In genomic region chr5:34573268-34574221, GRCm38 (mm10) we compare ENCODE assay signal across 8 mouse cellular contexts. TPM values are rescaled to one million over a fixed set of nuclear protein-coding genes. Genes with fewer than 3 reads are reported as not detected.
DNase-seq lines count a peak whose midpoint lies in the region; ATAC-seq and TF ChIP-seq lines count a peak whose summit lies in the region.

Gene Add1 (plus strand): TSS chr5:34573664.

- peak within 1 kb of the TSS; percentile 97 for H3K27ac ChIP-seq in hindbrain, embryonic 13.5 days

- H3K4me1 ChIP-seq in hindbrain, embryonic 13.5 days (replicated peaks), result peaks cover 30% of the 10 kb centered on the region

- peak within 1 kb of the TSS; percentile 67 for H3K4me2 ChIP-seq in hindbrain, embryonic 13.5 days

- CTCF ChIA-PET in Patski (lab: Charles Lee), result interaction anchor here (1.0 kb wide), 1 partner anchor 59 kb away, joined by 3 read pairs; no protein-coding TSS in a partner anchor

- H3K9ac ChIP-seq in hindbrain, embryonic 13.5 days, result peak within 1 kb of the TSS; percentile 99

- in situ Hi-C loops in Patski (cut with MboI; ENCODE audit: low pct_unique_long_range_greater_than_20kb), result no loop called here

- peak; percentile 95 for ATAC-seq in Patski
- ATAC-seq in hindbrain, embryonic 13.5 days (ENCODE audit: low FRiP score), result peak; percentile 100

- no peaks in the 10 kb centered on the region for H3K9me3 ChIP-seq in hindbrain, embryonic 13.5 days

- no peak for TF ChIP-seq CTCF in Patski (IDR thresholded peaks at IDR 0.05)

- peaks cover 7% of the 10 kb centered on the region; the same call in 1 of the 2 replicates for H3K36me3 ChIP-seq in hindbrain, embryonic 13.5 days

- POLR2A ChIA-PET in Patski (lab: Charles Lee), result interaction anchor here (0.5 to 3.2 kb wide), 7 partner anchors 9 to 63 kb away, joined by 3 to 17 read pairs (median 3); partner anchors contain the start of gene Mfsd10

- WGBS in hindbrain, embryonic 13.5 days, result under 1% methylated on average over 74 of the region's 84 CpGs

- peak; percentile 99 for DNase-seq in Patski (ENCODE audit: low read depth, low spot score)
- DNase-seq in cerebellum, postnatal 14 days, result peak; percentile 96 to 98
- DNase-seq in frontal cortex, postnatal 14 days (ENCODE audit: low spot score in 2 of 2), result peak; percentile 96 to 97
- peak; percentile 86 to 94 for DNase-seq in layer of hippocampus, postnatal 25 days (ENCODE audit: extremely low spot score in 1 of 2, low spot score in 1 of 2)
- peak; percentile 97 for DNase-seq in lung, postnatal 25 days (ENCODE audit: low spot score)
- DNase-seq in retina, embryonic 14.5 days (ENCODE audit: low spot score), result peak; percentile 99
- DNase-seq in thymus, postnatal 4 days, result peak; percentile 95

- peak within 1 kb of the TSS; percentile 97 for H3K4me3 ChIP-seq in hindbrain, embryonic 13.5 days

- no peaks in the 10 kb centered on the region for H3K27me3 ChIP-seq in Patski
- H3K27me3 ChIP-seq in hindbrain, embryonic 13.5 days, result no peaks in the 10 kb centered on the region

RNA-seq across cellular contexts. Expression of gene Add1, which starts in this region (rescaled TPM):
- polyA plus RNA-seq in Patski (2021), result 279 TPM
- polyA plus RNA-seq in hindbrain, embryonic 13.5 days (2015; fragmentation: Nextera tagmentation; extraction: Ambion mirVana), result 206 and 216 TPM in 2 replicates
- 100 to 1,000 TPM; 452 to 468 TPM for total RNA-seq in layer of hippocampus, postnatal 25 days (2021)

Comparison
In these comparisons a context has a peak if more than half of its experiments do, and no peak if none do; other contexts are left out.
1. Peak in every context shown above with its lines: DNase-seq, ATAC-seq, H3K4me3 ChIP-seq and H3K27ac ChIP-seq.